Mouse (Mus musculus) right cerebral cortex, postnatal 36 days (tissue): ENCODE measurements around the gene Irf1.
A peak's percentile ranks its signal among the peaks of the same experiment; 100 is the strongest.
"Not testable (repeated sequence)": the region's sequence is repeated elsewhere in the genome, so short reads cannot be mapped to it uniquely, and the experiment has no call there.

Experiments used
- DNase-seq, 2 experiments: peaks; one replicate each; pipeline ENCODE4 v3.0.0; 2022; ENCODE audit warnings: low spot score in 2 of 2, mixed read lengths in 1 of 2

Gene Irf1

DNA sequence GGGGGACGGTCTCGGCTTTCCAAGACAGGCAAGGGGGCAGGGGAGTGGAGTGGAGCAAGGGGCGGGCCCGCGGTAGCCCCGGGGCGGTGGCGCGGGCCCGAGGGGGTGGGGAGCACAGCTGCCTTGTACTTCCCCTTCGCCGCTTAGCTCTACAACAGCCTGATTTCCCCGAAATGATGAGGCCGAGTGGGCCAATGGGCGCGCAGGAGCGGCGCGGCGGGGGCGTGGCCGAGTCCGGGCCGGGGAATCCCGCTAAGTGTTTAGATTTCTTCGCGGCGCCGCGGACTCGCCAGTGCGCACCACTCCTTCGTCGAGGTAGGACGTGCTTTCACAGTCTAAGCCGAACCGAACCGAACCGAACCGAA lies at the start of gene Irf1:
Irf1 (plus strand) TSS at position 255 of the 365 bp plus-strand sequence.
- DNase-seq = peak; percentile 74 to 83

DNA sequence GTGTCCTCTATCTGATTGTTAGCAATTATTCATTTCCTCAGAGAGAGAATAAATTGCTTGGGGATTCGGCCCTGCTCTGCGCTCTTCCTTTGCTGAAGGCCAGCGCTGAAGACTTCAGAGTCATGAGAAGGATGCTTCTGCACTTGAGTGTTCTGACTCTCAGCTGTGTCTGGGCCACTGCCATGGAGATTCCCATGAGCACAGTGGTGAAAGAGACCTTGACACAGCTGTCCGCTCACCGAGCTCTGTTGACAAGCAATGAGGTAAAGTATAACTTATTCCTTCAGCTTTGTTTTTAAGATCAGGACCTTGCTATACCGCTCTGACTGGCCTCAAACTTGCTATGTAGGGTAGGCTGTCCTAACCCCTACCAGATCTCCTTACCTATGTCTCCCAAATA lies 49.1 kb upstream of the Irf1 start, which contains the start of gene Il5:
Il5 (plus strand) TSS at position 80 of the 400 bp plus-strand sequence.
- no peak for DNase-seq

DNA sequence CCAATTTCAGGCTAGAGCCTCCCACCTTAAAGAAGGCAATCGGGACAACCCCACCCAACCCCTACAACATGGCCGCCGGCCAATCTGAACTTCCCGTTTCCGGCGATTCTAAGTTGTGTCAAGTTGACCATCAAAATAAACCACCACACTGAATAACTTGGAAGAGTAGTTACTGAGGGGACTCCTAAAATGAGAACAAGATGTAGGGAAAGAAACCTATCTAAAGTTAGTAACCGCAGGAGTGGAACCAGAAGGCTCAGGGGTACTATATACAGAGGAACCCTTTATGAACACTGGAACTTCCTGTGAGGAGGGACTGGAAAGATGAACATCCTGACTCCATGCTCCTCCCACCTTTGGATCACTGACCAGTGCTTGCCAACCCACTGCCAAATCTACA lies 38.4 kb upstream of the Irf1 start:
- DNase-seq = no peak

DNA sequence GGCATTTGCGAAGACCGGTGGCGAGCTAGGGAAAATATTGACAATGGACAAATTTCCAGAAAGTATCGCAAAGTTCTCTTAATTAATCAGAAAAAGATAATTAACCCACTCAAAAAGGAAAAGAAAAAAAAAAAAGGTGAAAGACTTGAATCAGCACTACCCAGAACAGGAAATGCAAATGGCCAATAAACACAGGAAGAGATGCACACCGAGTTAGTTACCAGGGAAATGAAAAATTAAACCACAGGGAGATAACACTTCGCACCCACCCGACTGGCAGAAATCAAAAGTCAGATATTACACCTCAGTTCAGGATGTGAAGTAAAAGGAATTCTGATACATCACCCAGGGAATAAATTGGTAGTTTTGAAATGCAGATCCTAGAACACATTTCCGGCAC lies 37.6 kb upstream of the Irf1 start:
- DNase-seq = no peak

DNA sequence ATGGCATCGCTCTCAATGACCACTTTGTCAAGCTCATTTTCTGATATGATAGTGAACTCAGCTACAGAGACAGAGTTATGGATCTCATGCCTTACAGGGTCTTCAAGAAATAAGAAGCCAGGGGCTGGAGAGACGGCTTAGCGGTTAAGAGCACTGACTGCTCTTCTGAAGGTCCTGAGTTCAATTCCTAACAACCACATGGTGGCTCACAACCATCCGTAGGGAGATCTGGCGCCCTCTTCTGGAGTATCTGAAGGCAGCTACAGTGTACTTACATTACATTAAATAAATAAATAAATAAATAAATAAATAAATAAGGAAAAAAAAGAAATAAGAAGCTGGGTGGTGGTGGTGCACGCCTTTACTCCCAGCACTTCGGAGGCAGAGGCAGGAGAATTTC lies 36.0 kb upstream of the Irf1 start:
- DNase-seq = no peak

GRCm38 (mm10) chr11:53734431-53734830 lies 35.4 kb upstream of the Irf1 start:
- no peak for DNase-seq

DNA sequence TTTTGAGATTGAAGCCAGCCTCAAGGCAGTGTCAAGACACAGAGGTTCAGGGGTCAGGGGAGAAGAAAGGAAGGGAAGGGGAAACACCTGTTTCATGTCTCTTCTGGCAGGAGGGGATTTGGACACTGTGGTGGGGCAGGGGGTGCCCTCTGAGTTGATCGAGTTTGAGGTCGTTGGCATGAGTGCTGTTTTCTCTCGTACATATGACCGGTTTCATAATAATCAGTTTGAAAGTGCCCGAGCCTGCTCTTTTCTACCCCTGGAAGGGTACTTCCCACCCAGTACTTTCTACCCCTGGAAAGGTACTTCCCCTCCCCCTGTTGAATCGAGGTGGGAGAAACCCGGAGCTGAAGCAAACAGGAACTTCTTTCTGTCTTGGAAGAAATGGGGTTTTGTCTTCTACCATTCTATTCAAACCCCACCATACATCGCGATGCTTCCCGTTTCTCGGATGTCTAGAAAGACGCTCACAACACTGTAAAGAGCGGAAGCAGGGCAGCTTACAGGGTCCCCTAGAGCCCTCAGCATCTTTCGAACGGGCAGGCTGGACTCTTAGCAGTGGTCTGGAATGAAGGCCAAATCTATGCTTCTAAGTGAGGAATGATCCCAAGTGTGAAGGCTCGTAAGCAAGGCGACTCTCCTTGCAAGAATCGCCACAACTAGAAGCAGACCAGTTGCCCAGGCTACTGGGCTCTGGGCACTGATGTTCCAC lies 34.7 kb upstream of the Irf1 start:
- DNase-seq = no peak

DNA sequence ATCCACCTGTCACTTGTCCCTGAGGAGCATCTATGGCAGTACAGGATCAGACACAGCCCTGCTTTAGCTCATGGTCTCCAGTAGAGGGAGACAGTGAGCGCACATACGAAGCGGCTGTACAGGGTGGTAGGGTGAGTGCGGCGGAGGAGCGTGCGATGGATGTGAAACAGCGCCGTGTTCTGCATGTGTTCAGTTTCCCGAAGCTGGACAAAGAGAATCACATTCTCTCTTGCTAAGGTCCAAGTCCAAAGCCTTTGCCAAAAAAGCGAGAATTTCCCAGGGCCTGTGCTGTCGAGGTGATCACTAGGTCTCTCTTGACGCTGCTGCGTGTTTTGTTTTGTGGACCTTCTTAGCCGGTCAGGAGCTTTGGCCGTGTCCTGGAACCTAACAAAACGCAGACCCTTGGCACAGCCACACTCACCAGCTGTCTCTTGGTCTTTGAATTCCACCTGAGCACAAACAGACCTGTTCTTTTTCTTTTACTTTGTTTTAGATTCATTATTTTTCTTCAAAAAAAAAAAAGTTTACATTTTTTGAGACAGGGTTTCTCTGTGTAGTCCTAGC lies 34.0 kb upstream of the Irf1 start:
- peak; percentile 25 to 31 for DNase-seq

DNA sequence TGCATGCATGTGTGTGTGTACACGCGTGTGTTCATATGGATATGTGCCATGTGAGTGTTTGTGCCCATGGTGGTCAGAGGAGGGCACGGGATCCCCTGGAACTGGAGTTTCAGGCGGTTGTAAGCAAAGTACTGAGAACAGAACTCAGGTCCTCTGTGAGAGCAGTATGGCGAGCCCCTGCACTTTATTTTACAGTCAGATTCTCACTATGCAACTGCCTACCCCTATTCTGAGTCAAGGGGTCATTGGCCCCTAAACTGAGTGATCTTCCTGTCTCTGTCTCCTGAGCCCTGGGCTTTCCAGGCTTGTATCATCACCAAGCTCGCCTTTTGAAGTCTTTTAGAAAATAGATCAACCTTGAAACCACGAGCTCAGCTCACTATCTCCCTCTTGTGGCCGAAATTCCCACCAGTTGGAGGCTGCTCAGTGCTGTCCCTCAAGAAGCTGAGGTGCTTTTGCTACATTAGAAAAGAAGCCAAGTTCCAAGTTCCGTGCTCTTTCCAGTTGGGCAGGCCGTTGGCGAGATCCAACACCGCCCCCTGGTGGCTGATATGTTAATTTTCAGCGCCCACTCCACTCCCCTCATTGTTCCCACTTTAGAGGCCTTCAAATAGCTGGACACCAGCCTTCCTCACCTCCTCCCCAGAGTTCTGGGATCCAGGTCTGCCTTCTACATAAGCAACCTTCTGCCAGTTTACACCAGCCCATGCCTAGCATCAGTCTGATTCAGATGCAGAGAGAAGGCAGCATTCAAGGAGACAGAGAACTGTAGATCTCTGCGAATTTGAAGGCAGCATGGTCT lies 32.8 kb upstream of the Irf1 start:
- DNase-seq = peak; percentile 56 to 71

DNA sequence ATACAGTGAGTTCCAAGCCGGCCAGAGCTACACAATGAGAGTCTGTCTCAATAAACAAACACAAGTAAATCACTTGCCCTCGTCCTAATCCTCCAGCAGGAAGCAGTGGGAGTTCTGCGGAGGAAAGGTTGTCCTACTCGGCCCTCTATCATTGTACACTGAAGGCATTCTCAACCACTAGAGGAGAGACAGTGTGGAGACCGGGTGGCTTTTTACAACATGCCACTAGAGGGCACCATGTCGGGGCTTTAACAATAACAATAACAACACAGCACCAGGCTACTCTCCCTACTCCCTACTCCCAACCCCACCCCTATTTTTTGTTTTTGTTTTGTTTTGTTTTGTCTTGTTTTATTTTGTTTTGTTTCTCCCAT lies 32.3 kb upstream of the Irf1 start:
- peak in 1 of 2 experiments; percentile 36 for DNase-seq

- DNase-seq = no peak
Measured at GRCm38 (mm10) chr11:53742353-53742752, 27.5 kb upstream of the Irf1 start.

- DNase-seq = no peak
Measured at GRCm38 (mm10) chr11:53745260-53745659, 24.6 kb upstream of the Irf1 start.

DNA sequence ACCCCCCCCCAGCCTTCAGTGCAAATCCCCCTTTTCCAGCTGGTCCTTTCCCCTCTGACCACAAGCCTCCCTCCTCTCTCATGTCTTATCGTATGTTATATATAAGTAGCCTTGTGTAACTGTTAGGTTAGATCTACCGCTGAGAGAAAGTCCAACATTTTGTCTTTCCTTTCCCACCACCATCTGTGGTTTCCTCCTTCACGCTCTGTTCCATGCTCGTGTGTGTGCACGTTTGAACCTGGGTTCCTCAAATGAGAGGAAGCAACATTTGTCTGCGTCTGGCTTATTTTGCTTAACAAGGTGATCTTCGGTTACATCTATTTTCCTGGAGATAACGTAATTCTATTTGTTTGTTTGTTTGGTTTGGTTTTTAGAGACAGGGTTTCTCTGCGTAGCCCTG lies 21.8 kb upstream of the Irf1 start:
- no peak for DNase-seq

- no peak for DNase-seq
Measured at GRCm38 (mm10) chr11:53748614-53749013, 21.2 kb upstream of the Irf1 start.

GRCm38 (mm10) chr11:53749306-53749705 lies 20.5 kb upstream of the Irf1 start:
- DNase-seq = no peak

- DNase-seq = no peak
Measured at GRCm38 (mm10) chr11:53749716-53750352, 20.0 kb upstream of the Irf1 start.

DNA sequence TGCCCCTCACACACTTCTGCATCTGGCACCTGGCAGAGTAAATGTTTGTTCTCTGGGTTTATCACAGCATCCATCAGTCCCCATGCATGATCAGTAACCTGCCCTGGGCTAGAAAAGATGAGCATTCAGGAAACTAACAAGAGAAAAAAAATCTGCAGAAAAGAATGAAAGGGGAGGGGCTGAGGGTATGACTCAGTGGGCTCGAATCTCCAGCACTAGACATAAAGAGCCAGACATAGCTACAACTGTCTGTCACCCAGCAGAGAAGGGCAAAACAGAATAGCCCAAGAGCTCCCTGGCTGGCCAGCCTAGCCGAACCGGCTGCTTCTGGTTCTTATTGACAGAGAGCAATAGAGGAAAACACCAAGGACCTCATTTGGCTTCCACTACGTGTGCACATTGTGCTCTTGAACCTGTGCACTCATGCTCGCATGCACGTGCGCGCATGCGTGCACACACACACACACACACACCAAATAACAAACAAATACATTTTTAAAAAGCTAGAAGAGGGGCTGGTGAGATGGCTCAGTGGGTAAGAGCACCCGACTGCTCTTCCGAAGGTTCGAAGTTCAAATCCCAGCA lies 14.7 kb upstream of the Irf1 start:
- no peak for DNase-seq

DNA sequence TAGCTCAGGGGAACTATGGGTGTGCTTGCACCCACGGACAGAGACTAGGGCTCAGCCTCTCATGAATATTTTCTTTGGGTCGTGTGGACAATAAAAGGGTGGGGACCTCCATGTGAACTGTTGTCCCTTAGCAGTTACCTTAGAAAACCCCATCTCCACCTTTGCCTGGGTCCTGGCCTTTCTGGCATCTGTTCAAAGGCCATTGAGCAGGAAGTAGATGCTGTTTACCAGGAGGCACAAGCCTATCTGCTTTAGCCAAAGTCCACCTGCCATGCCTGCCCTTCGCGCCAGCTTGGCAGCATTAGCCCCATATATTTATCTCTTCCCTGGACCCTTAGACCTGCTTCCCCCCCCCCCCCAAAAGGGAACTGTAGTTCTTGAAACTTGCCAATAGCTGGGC lies 12.2 kb upstream of the Irf1 start:
- no peak for DNase-seq

- DNase-seq = not testable (repeated sequence)
Measured at GRCm38 (mm10) chr11:53758033-53758432, 11.8 kb upstream of the Irf1 start.

DNA sequence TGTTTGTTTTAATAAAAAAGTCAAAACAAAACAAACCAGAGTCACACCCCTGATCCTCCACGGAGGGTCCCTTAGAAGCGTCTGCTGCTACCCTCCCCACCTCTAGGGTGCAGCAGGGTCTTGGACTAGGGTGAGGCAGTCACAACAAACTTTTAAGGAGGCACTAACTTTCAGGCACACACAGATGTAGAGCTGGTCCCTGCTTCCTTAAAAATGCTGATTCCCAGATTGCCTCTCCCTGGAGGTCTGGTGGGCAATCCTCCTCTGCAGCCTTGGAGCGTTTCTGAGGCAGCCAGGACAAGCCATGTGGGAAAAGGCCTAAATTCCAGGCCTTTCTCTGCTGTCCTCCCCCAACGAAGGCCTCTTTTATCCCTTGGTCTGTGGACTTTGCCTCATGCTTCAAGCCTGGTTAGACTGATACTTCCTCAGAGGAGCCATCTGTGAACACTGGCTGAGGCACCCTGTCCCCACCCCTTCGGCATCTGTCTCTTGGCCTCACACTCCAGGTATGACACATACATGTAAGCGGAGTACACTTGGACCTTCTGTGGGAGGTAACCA lies 10.9 kb upstream of the Irf1 start:
- DNase-seq = no peak

GRCm38 (mm10) chr11:53759545-53760406 lies 10.0 kb upstream of the Irf1 start:
- DNase-seq = no peak
